Comparison of ENCODE assay signal across 9 mouse cellular contexts in the genomic region with DNA sequence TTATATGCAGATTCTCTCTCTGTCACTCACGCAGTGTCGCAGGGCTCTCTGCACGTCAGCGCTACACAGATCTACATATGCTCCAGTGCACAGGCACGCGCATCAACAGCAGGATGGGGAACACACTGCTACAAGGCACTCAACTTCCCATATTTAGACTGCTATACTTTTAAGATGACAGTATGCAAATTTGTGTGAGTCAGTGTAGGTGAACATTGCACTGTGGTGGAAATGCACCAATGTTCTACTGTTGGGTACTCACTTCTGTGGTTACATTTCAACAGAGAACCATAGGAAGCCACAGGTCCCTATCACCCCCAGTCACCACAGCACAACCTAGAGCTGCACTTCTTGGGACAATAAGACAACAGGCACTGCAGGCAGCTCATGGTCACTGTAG. TPM values are rescaled to one million over a fixed set of nuclear protein-coding genes. Genes with fewer than 3 reads are reported as not detected.
DNase-seq lines count a peak whose midpoint lies in the region; ATAC-seq lines count a peak whose summit lies in the region.
"Had no signal": no experiment of that assay in that cellular context is flagged by ENCODE, and none has a peak within 500 bp of the region (broad histone marks: within the 10 kb centered on the region; RNA-seq: fewer than 3 reads in every experiment).

No protein-coding gene starts in this region.

- H3K4me3 ChIP-seq in hindbrain, embryonic 10.5 days: peak overlapping the region; percentile 24
- no peak overlapping the region for H3K4me3 ChIP-seq in hindbrain, embryonic 14.5 days (replicated peaks; ENCODE audit: low read length)

- DNase-seq in hindbrain, embryonic 10.5 days (ENCODE audit: low spot score): peak; percentile 58
- DNase-seq in hindbrain, embryonic 14.5 days (ENCODE audit: low spot score): no peak
- DNase-seq in MEL-GATA-1-ER (ENCODE audit: extremely low read depth, low read depth): peak; percentile 84
- DNase-seq in induced T-regulatory cell, adult 2 months (ENCODE audit: low read depth): peak; percentile 65
- DNase-seq in layer of hippocampus, postnatal 36 days: no peak
- DNase-seq in testis, postnatal 10 days (ENCODE audit: low spot score): no peak
- no peak for DNase-seq in layer of hippocampus, adult 9-11 months
- DNase-seq: heart, postnatal 4 days had no signal

- peak overlapping the region; percentile 73 for H3K27ac ChIP-seq in hindbrain, embryonic 10.5 days
- H3K27ac ChIP-seq in hindbrain, embryonic 14.5 days: no peak overlapping the region

- H3K27me3 ChIP-seq in hindbrain, embryonic 10.5 days (ENCODE audit: insufficient read depth, poor library complexity, severe bottlenecking): no peaks in the 10 kb centered on the region
- no peaks in the 10 kb centered on the region for H3K27me3 ChIP-seq in hindbrain, embryonic 14.5 days (ENCODE audit: control insufficient read depth, insufficient read depth, low read length)

- H3K4me2 ChIP-seq in hindbrain, embryonic 14.5 days (replicated peaks): no peak overlapping the region

- H3K9me3 ChIP-seq in hindbrain, embryonic 10.5 days: no peaks in the 10 kb centered on the region
- no peaks in the 10 kb centered on the region for H3K9me3 ChIP-seq in hindbrain, embryonic 14.5 days (ENCODE audit: control insufficient read depth, low read length)

- no peak for ATAC-seq in hindbrain, embryonic 14.5 days (ENCODE audit: low FRiP score)
- peak; percentile 90 for ATAC-seq in monocyte, adult 5-6 weeks (replicated peaks; ENCODE audit: insufficient number of reproducible peaks, low FRiP score, low TSS enrichment, poor library complexity, severe bottlenecking)

- H3K9ac ChIP-seq in hindbrain, embryonic 14.5 days: no peak overlapping the region

- H3K4me1 ChIP-seq in hindbrain, embryonic 10.5 days (replicated peaks): peaks cover 58% of the 10 kb centered on the region
- H3K4me1 ChIP-seq in hindbrain, embryonic 14.5 days (replicated peaks; ENCODE audit: control insufficient read depth, insufficient read depth, low read length): peaks cover 42% of the 10 kb centered on the region

- no peaks in the 10 kb centered on the region for H3K36me3 ChIP-seq in hindbrain, embryonic 10.5 days
- no peaks in the 10 kb centered on the region for H3K36me3 ChIP-seq in hindbrain, embryonic 14.5 days (replicated peaks; ENCODE audit: control insufficient read depth, insufficient read depth)

- WGBS in hindbrain, embryonic 10.5 days: 44% methylated on average over 6 of the region's 6 CpGs
- WGBS in hindbrain, embryonic 14.5 days: 12% methylated on average over 6 of the region's 6 CpGs

RNA-seq across cellular contexts. Expression of gene Zmynd11, which starts 5.1 kb away (rescaled TPM):
- 94.1 and 111 TPM in 2 replicates for polyA plus RNA-seq in hindbrain, embryonic 10.5 days (2016; fragmentation: Nextera tagmentation; extraction: Ambion mirVana)
- polyA plus RNA-seq in hindbrain, embryonic 14.5 days (2014; fragmentation: Nextera tagmentation; extraction: Ambion mirVana): 189 and 199 TPM in 2 replicates
- 66.6 to 184 TPM (median 92.9 TPM) in 3 replicates for total RNA-seq in monocyte, adult 5-6 weeks (2017)
- total RNA-seq in layer of hippocampus, postnatal 36 days (2021): 100 to 1,000 TPM; 277 to 302 TPM

Comparison
In these comparisons a context has a peak if more than half of its experiments do, and no peak if none do; other contexts are left out.
1. DNase-seq: peak in hindbrain, embryonic 10.5 days (single experiment), MEL-GATA-1-ER (single experiment) and induced T-regulatory cell, adult 2 months (single experiment); none in hindbrain, embryonic 14.5 days (single experiment), layer of hippocampus, postnatal 36 days (0 of 2), testis, postnatal 10 days (single experiment) and layer of hippocampus, adult 9-11 months (single experiment).